Mouse (Mus musculus): ENCODE data around the gene Rgs18.

The Rgs18 gene

DNA sequence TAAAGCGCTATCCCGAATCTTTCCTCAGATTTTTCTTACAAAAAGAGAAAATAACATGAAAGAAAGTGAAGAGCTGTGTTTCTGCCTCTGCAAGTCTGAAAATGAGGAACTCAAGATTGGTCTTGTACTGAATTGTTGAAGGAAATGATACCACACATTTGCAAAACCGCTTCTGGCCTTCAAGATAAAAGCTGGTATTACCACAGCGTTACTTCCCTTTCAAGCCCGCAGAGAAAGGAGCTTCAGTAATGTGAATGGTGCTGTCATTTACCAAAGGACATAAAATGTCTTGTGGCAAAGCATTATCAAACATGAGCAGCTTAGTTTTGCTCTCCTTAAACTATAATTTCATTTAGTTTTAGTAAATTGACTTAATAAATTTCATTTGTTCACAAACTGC lies at the start of gene Rgs18:
Gene Rgs18, minus strand, starts transcription at position 105 of the 400 bp plus-strand sequence.
- no peak for DNase-seq (ENCODE audit: low spot score)

DNA sequence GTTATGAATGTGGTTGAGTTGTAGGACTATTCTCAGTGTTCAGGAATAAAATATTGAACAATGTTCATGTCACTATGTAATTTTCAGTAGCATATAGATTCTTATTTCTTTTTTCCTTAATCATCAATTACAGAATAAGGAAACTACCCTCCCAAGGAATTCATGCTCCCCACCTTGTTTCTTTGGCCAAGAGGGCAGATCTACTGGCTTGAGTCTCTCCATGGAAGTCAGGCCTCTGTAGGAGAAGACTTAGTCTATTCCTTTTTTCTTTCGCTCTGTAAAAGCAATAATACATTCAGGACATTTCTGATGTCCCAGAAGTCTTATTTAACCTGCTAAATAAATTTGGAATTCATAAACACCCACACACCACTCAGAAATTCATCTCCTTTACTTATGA lies 841 bp downstream of the Rgs18 start:
- no peak for DNase-seq (ENCODE audit: low spot score)

DNA sequence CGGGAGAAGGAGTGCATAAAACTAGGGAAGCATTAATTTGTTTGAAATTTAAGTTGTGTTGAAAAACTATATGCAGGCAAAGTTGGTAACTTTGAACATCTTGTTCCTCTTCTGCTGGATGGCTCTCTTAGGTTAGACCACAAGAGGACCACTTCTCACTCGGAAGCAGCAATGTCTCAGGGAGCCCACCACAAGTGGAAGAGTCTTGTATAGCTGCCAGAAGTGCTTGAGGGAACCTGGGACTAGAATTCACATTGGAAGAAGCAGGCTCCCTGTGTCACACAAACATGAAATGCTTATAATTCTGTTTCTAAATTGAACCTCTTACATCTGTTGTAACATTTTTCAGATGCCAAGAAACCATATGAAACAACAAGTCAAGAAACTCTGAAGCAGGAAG lies 9.0 kb downstream of the Rgs18 start:
- no peak for DNase-seq (ENCODE audit: low spot score)

DNA sequence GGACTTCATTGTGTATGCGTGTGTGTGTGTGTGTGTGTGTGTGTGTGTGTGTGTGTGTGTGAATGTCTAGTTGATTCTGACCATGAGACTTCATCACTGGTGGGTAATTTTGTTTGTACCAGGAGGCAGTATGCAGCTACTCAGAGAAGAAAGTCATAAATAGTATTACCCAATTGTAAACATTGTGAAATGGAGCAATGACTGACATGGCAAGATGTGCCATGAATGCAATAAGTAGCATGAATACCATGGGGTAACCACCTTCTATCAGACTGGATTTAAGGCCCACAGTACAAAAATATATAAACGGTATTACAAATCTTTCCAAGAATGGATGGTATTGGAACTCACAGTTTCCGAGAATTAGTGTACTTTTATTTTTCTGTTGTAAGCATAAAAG lies 14.4 kb downstream of the Rgs18 start:
- DNase-seq (ENCODE audit: low spot score): no peak

DNA sequence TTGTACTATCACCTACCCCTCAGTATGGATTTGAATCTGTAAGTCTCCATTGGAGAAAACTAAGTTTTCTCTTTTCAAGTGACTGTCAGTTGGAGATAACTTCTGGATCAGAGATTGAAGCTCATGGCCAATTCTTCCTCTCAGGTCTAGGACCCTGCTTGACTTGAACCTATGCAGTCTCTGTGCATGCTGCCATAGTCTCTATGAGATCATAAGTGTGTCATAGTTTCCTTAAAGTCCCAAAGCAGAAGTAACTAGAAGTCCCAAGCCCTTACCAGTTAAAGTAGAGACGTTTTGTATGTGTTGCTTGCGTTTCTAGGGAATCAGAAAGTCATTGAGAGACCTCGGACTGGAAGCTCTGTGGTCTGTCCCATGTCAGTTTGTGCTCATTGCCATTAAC lies 24.5 kb downstream of the Rgs18 start:
- no peak for DNase-seq (ENCODE audit: low spot score)

DNA sequence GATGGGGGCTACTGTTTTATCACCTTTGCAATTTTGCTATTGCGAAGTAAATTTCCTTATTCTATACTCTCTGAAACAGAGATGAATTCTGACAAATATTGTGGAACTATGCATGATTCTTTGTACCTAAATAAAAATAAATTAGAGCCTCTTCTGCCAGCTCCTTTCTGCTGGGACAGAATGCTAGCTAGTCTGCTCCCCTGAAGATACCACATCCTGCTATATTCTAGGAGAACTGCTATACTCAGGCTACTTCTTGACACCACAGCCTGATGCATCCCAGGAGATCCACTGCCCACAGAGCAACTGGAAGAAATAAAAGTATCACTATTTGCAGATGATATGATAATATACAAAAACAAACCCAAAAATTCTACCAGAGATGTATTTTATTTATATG lies 29.1 kb downstream of the Rgs18 start:
- no peak for DNase-seq (ENCODE audit: low spot score)

DNA sequence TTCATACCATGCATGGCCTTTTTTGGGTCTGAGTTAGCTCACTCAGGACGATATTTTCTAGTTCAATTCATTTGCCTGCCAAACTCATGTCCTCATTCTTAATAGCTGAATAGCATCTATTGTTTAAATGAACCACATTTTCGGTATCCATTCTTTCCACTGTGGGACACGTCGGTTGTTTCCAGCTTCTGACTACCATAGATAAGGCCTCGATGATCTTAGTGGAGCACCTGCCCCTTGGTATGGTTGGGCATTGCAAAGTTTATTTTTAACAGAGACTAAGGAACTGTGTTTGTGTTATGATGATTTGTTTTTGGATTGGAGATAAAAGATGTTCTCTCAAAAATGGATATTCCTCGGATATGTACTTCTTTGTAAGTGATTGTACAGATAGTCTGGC lies 37.5 kb downstream of the Rgs18 start:
- no peak for DNase-seq (ENCODE audit: low spot score)

DNA sequence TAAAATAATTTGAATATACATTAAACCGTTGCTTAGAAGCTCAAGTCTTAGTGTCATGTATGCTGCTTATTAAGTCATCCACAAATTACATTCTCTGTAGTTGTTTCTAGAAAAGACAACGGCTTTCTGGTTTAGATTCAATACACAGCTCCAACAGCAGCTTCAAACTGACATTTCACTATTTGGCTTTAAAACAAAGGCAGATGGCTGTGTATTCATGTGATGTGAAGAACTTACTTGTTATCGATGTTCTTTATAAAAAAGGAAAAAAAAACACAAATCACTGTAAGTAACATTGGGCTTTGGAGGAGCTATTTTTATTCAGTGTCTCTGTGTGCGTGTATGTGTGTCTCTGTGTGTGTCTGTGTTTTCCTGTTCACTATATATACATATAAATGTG lies 54.5 kb downstream of the Rgs18 start:
- no peak for DNase-seq (ENCODE audit: low spot score)

DNA sequence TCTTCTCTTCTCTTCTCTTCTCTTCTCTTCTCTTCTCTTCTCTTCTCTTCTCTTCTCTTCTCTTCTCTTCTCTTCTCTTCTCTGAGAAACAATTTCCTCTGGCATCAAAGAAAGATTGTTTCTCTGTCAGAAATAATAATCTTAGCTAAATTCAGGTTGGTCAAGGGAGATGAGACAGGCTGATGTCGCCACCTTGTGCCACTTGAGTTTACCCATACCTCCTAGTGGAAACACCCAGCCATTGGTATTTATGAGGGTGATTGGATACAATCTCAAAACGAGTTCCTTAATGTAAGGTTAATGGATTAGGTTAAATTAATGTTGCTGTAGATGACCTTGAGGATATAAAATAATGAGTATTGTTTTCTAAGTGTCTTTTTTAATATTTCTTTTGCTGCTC lies 70.9 kb downstream of the Rgs18 start:
- DNase-seq (ENCODE audit: low spot score): no peak
